Comparison of ENCODE assay signal across 8 mouse cellular contexts in genomic region chr6:115676452-115677128, GRCm38 (mm10). TPM values are rescaled to one million over a fixed set of nuclear protein-coding genes. Genes with fewer than 3 reads are reported as not detected.
DNase-seq lines count a peak whose midpoint lies in the region; ATAC-seq and TF ChIP-seq lines count a peak whose summit lies in the region.

TSS of gene Raf1 (minus strand) at chr6:115676635.

- H3K4me1 ChIP-seq in forebrain, embryonic 15.5 days, result peaks cover 29% of the 10 kb centered on the region
- H3K4me1 ChIP-seq in lung, adult 2 months (ENCODE audit: control insufficient read depth, insufficient read depth, low read length), result peaks cover 11% of the 10 kb centered on the region

- peak; percentile 98 for DNase-seq in ES-CJ7 (ENCODE audit: low read depth, low spot score)
- DNase-seq in cerebellum, adult 11 months, result peak; percentile 98
- peak; percentile 97 for DNase-seq in heart, postnatal 25 days (ENCODE audit: low spot score)
- DNase-seq in layer of hippocampus, adult 18-20 months (ENCODE audit: low spot score in 2 of 2), result peak; percentile 99
- DNase-seq in lung, adult 2 months, result peak; percentile 97
- DNase-seq in thymus, adult 18-20 months, result peak; percentile 97

- H3K36me3 ChIP-seq in forebrain, embryonic 15.5 days, result no peaks in the 10 kb centered on the region

- no peak for TF ChIP-seq CTCF in lung, adult 2 months (IDR thresholded peaks at IDR 0.05; ENCODE audit: insufficient read depth, low read length)

- intact Hi-C loops in heart, postnatal 25 days (cut with DNase I), result loop anchor here (2.0 to 5.0 kb wide), 4 partner anchors 20 to 74 kb away; partner anchors contain the start of gene Mkrn2

- peak within 1 kb of the TSS; percentile 66 for H3K4me2 ChIP-seq in forebrain, embryonic 15.5 days (replicated peaks)

- H3K27ac ChIP-seq in forebrain, embryonic 15.5 days (replicated peaks), result peak within 1 kb of the TSS; percentile 98

- no peaks in the 10 kb centered on the region for H3K9me3 ChIP-seq in forebrain, embryonic 15.5 days

- H3K4me3 ChIP-seq in forebrain, embryonic 15.5 days, result peak within 1 kb of the TSS; percentile 86
- peak within 1 kb of the TSS; percentile 99 for H3K4me3 ChIP-seq in lung, adult 2 months (replicated peaks; ENCODE audit: extremely low read depth, low read depth, low read length)

- H3K9ac ChIP-seq in forebrain, embryonic 15.5 days (replicated peaks), result peak within 1 kb of the TSS; percentile 97

- no peaks in the 10 kb centered on the region for H3K27me3 ChIP-seq in forebrain, embryonic 15.5 days

- peak; percentile 85 for TF ChIP-seq POLR2A in lung, adult 2 months (IDR thresholded peaks at IDR 0.05; ENCODE audit: borderline replicate concordance, extremely low read depth, low read depth, low read length)

- WGBS in forebrain, embryonic 15.5 days, result 1% methylated on average over 51 of the region's 51 CpGs
- 1% methylated on average over 51 of the region's 51 CpGs for WGBS in lung, adult 2 months

- peak; percentile 99 for ATAC-seq in forebrain, embryonic 15.5 days (replicated peaks)
- peak; percentile 86 for ATAC-seq in neutrophil, adult 5-6 weeks (ENCODE audit: extremely low read depth, insufficient number of reproducible peaks, low FRiP score, poor library complexity, severe bottlenecking)

RNA-seq across cellular contexts. Expression of gene Raf1, which starts in this region (rescaled TPM):
- polyA plus RNA-seq in forebrain, embryonic 15.5 days (2015; fragmentation: Nextera tagmentation; extraction: Ambion mirVana), result 155 and 161 TPM in 2 replicates
- total RNA-seq in heart, postnatal 25 days (2021), result 100 to 1,000 TPM in 1 of 2 experiments, 10 to 100 TPM in 1; 98.8 to 100 TPM
- total RNA-seq in layer of hippocampus, adult 18-20 months (2021), result 10 to 100 TPM; 78.5 to 79.3 TPM
- polyA plus RNA-seq in lung, adult 2 months (2012; rRNA removed), result 98.6 and 131 TPM in 2 replicates
- 278 and 293 TPM in 2 replicates for total RNA-seq in neutrophil, adult 5-6 weeks (2017)

Comparison
In these comparisons a context has a peak if more than half of its experiments do, and no peak if none do; other contexts are left out.
1. Peak in every context shown above with its lines: DNase-seq, ATAC-seq, H3K4me3 ChIP-seq and H3K27ac ChIP-seq.